ENCODE assay signal across 8 mouse cellular contexts in the genomic region with DNA sequence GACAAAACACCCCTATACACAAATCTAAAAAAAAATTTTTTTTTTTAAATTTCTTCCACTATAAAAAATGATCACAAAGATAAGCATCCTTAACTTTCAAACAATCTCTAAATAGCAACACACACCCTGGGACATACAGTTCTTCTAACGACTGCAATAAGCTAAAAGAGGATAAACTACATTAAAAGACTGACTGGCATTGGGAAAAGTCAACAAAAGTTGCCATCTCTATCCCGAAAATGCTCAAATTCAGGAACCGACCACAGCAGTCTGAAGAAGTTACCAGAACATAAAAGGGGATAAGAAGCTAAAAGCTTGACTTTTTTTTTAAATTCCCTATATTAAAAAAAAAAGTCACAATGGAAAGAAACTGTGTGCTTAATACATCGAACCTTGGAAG. TPM values are rescaled to one million over a fixed set of nuclear protein-coding genes. Genes with fewer than 3 reads are reported as not detected.
DNase-seq lines count a peak whose midpoint lies in the region; ATAC-seq and TF ChIP-seq lines count a peak whose summit lies in the region.

No protein-coding gene starts in this region.

- WGBS in embryonic facial prominence, embryonic 14.5 days, result 18% methylated on average over 4 of the region's 4 CpGs
- 9% methylated on average over 4 of the region's 4 CpGs for WGBS in intestine, postnatal 0 days
- 21% methylated on average over 4 of the region's 4 CpGs for WGBS in neural tube, embryonic 13.5 days

- H3K36me3 ChIP-seq in embryonic facial prominence, embryonic 14.5 days (ENCODE audit: control insufficient read depth, insufficient read depth, low read length), result no peaks in the 10 kb centered on the region
- H3K36me3 ChIP-seq in intestine, postnatal 0 days (ENCODE audit: control insufficient read depth, insufficient read depth), result no peaks in the 10 kb centered on the region
- no peaks in the 10 kb centered on the region for H3K36me3 ChIP-seq in neural tube, embryonic 13.5 days

- ATAC-seq in embryonic facial prominence, embryonic 14.5 days (ENCODE audit: low read depth), result no peak
- no peak for ATAC-seq in intestine, postnatal 0 days
- no peak for ATAC-seq in neural tube, embryonic 13.5 days (ENCODE audit: low read depth)
- ATAC-seq in erythroid progenitor cell, adult 5-6 weeks (replicated peaks; ENCODE audit: low FRiP score, poor library complexity, severe bottlenecking), result no peak

- TF ChIP-seq CTCF in layer of hippocampus, adult 2 months (conservative IDR thresholded peaks at IDR 0.05), result no peak
- TF ChIP-seq CTCF in intestine, postnatal 0 days (IDR thresholded peaks at IDR 0.05; ENCODE audit: low read depth), result no peak

- peak overlapping the region; percentile 79 for H3K4me2 ChIP-seq in embryonic facial prominence, embryonic 14.5 days (ENCODE audit: low read depth, low read length)
- peak overlapping the region; percentile 71 for H3K4me2 ChIP-seq in intestine, postnatal 0 days (replicated peaks; ENCODE audit: low read depth)
- H3K4me2 ChIP-seq in neural tube, embryonic 13.5 days, result peak overlapping the region; percentile 73

- peak overlapping the region; percentile 95 for H3K27ac ChIP-seq in layer of hippocampus, adult 2 months
- H3K27ac ChIP-seq in embryonic facial prominence, embryonic 14.5 days (replicated peaks; ENCODE audit: low read depth, low read length), result no peak overlapping the region
- H3K27ac ChIP-seq in intestine, postnatal 0 days (ENCODE audit: low read depth, low read length), result no peak overlapping the region
- peak overlapping the region; percentile 96 for H3K27ac ChIP-seq in neural tube, embryonic 13.5 days (replicated peaks)

- H3K9ac ChIP-seq in embryonic facial prominence, embryonic 14.5 days (ENCODE audit: low read depth, low read length), result peak overlapping the region; percentile 95
- peak overlapping the region; percentile 98; the same call in 1 of the 2 replicates for H3K9ac ChIP-seq in intestine, postnatal 0 days (ENCODE audit: low read depth, low read length)
- H3K9ac ChIP-seq in neural tube, embryonic 13.5 days, result peak overlapping the region; percentile 95

- peaks cover 8% of the 10 kb centered on the region; the same call in 1 of the 2 replicates for H3K4me1 ChIP-seq in embryonic facial prominence, embryonic 14.5 days (ENCODE audit: control insufficient read depth, insufficient read depth, low read length)
- 0 out of 2 replicates have a peak, but pooled peaks cover 2% of the 10 kb centered on the region for H3K4me1 ChIP-seq in intestine, postnatal 0 days (replicated peaks; ENCODE audit: control insufficient read depth, insufficient read depth, low read length)
- H3K4me1 ChIP-seq in neural tube, embryonic 13.5 days (replicated peaks), result peaks cover 25% of the 10 kb centered on the region

- H3K4me3 ChIP-seq in layer of hippocampus, adult 2 months, result peak overlapping the region; percentile 84
- H3K4me3 ChIP-seq in embryonic facial prominence, embryonic 14.5 days (ENCODE audit: low read depth, low read length), result peak overlapping the region; percentile 91
- H3K4me3 ChIP-seq in intestine, postnatal 0 days (ENCODE audit: low read depth, low read length), result peak overlapping the region; percentile 96
- peak overlapping the region; percentile 94 for H3K4me3 ChIP-seq in neural tube, embryonic 13.5 days

- no peak for DNase-seq in layer of hippocampus, adult 2 months (ENCODE audit: low spot score in 2 of 2)
- no peak for DNase-seq in layer of hippocampus, adult 8-10 months (ENCODE audit: low spot score in 2 of 2)
- no peak for DNase-seq in embryonic facial prominence, embryonic 14.5 days (ENCODE audit: low spot score)
- no peak for DNase-seq in adrenal gland, adult 18-20 months (ENCODE audit: low spot score in 2 of 2)
- DNase-seq in urinary bladder, adult 2 months (ENCODE audit: low spot score), result no peak

- no peaks in the 10 kb centered on the region for H3K9me3 ChIP-seq in embryonic facial prominence, embryonic 14.5 days (ENCODE audit: control insufficient read depth, low read length)
- no peaks in the 10 kb centered on the region for H3K9me3 ChIP-seq in intestine, postnatal 0 days (ENCODE audit: control insufficient read depth)
- no peaks in the 10 kb centered on the region for H3K9me3 ChIP-seq in neural tube, embryonic 13.5 days

- H3K27me3 ChIP-seq in embryonic facial prominence, embryonic 14.5 days (replicated peaks; ENCODE audit: control insufficient read depth, insufficient read depth, low read length), result no peaks in the 10 kb centered on the region
- no peaks in the 10 kb centered on the region for H3K27me3 ChIP-seq in intestine, postnatal 0 days (replicated peaks; ENCODE audit: control insufficient read depth, insufficient read depth, low read length)
- peaks cover 5% of the 10 kb centered on the region; the same call in 1 of the 2 replicates for H3K27me3 ChIP-seq in neural tube, embryonic 13.5 days

RNA-seq across cellular contexts. Expression of a gene that starts 1.5 kb away (rescaled TPM):
- total RNA-seq in layer of hippocampus, adult 2 months (2021), result 10 to 100 TPM; 82.9 to 87.7 TPM
- total RNA-seq in layer of hippocampus, adult 8-10 months (2022), result 10 to 100 TPM; 68.1 to 94.4 (median 81.2) TPM
- 34.8 and 35.5 TPM in 2 replicates for polyA plus RNA-seq in embryonic facial prominence, embryonic 14.5 days (2014; fragmentation: Nextera tagmentation; extraction: Ambion mirVana)
- polyA plus RNA-seq in intestine, postnatal 0 days (2015; fragmentation: Nextera tagmentation; extraction: Ambion mirVana), result 18.1 and 19.3 TPM in 2 replicates
- 31.8 and 35.0 TPM in 2 replicates for polyA plus RNA-seq in neural tube, embryonic 13.5 days (2015; fragmentation: Nextera tagmentation; extraction: Ambion mirVana)
- total RNA-seq in adrenal gland, adult 18-20 months (2021), result 10 to 100 TPM; 77.8 to 84.7 TPM
- 33.9 and 35.7 TPM in 2 replicates for polyA plus RNA-seq in urinary bladder, adult 2 months (2012; rRNA removed)
- total RNA-seq in erythroid progenitor cell, adult 5-6 weeks (2015; ENCODE audit: low replicate concordance), result 42.5 and 48.2 TPM in 2 replicates
- 35.3 and 46.0 TPM in 2 replicates for total RNA-seq in erythroid progenitor cell, adult 5-6 weeks (2017; ENCODE audit: low replicate concordance)

Comparison
In these comparisons a context has a peak if more than half of its experiments do, and no peak if none do; other contexts are left out.
1. H3K27ac ChIP-seq: peak in layer of hippocampus, adult 2 months (single experiment) and neural tube, embryonic 13.5 days (single experiment); none in embryonic facial prominence, embryonic 14.5 days (single experiment) and intestine, postnatal 0 days (single experiment).
2. Peak in every context shown above with its lines, with median percentiles within 50 percentile points of each other: H3K4me3 ChIP-seq, H3K4me2 ChIP-seq and H3K9ac ChIP-seq.